Mouse (Mus musculus) ovary, postnatal 10 days (tissue): ENCODE measurements around the gene Ppp3ca.
"Not testable (repeated sequence)": the region's sequence is repeated elsewhere in the genome, so short reads cannot be mapped to it uniquely, and the experiment has no call there.

Experiments
- DNase-seq: peaks from one replicate; pipeline ENCODE4 v3.0.0; 2022; ENCODE audit warnings: low spot score

Gene Ppp3ca

GRCm38 (mm10) chr3:136688101-136688586 is 18.2 kb downstream of the Ppp3ca start:
- DNase-seq: no peak

- DNase-seq: no peak
These were observed 20.0 kb downstream of the Ppp3ca start for GRCm38 (mm10) chr3:136689793-136690543.

- no peak for DNase-seq
These were observed 22.1 kb downstream of the Ppp3ca start for GRCm38 (mm10) chr3:136691984-136692383.

GRCm38 (mm10) chr3:136693547-136693946 is 23.6 kb downstream of the Ppp3ca start:
- no peak for DNase-seq

- DNase-seq: no peak
These were observed 27.8 kb downstream of the Ppp3ca start for GRCm38 (mm10) chr3:136697626-136698191.

GRCm38 (mm10) chr3:136699711-136700110 is 29.8 kb downstream of the Ppp3ca start:
- DNase-seq: not testable (repeated sequence)

- no peak for DNase-seq
These were observed 30.6 kb downstream of the Ppp3ca start for GRCm38 (mm10) chr3:136700447-136701009.

- DNase-seq: no peak
These were observed 32.9 kb downstream of the Ppp3ca start for GRCm38 (mm10) chr3:136702861-136703260.

- DNase-seq: no peak
These were observed 34.8 kb downstream of the Ppp3ca start for GRCm38 (mm10) chr3:136704515-136705247.

GRCm38 (mm10) chr3:136706048-136706447 is 36.1 kb downstream of the Ppp3ca start:
- no peak for DNase-seq

GRCm38 (mm10) chr3:136706771-136707170 is 36.8 kb downstream of the Ppp3ca start:
- no peak for DNase-seq

GRCm38 (mm10) chr3:136707222-136708019 is 37.5 kb downstream of the Ppp3ca start:
- DNase-seq: no peak

- no peak for DNase-seq
These were observed 38.3 kb downstream of the Ppp3ca start for GRCm38 (mm10) chr3:136708230-136708629.

GRCm38 (mm10) chr3:136710310-136710906 is 40.5 kb downstream of the Ppp3ca start:
- no peak for DNase-seq

GRCm38 (mm10) chr3:136714307-136715039 is 44.5 kb downstream of the Ppp3ca start:
- no peak for DNase-seq

- DNase-seq: no peak
These were observed 46.3 kb downstream of the Ppp3ca start for GRCm38 (mm10) chr3:136716247-136716646.

GRCm38 (mm10) chr3:136718412-136718811 is 48.5 kb downstream of the Ppp3ca start:
- DNase-seq: no peak

- DNase-seq: no peak
These were observed 51.3 kb downstream of the Ppp3ca start for GRCm38 (mm10) chr3:136721241-136721640.

- DNase-seq: no peak
These were observed 52.0 kb downstream of the Ppp3ca start for GRCm38 (mm10) chr3:136721804-136722427.

- no peak for DNase-seq
These were observed 52.6 kb downstream of the Ppp3ca start for GRCm38 (mm10) chr3:136722493-136722892.
